Mouse (Mus musculus): ENCODE data around the gene Rassf2.

Gene Rassf2

DNA sequence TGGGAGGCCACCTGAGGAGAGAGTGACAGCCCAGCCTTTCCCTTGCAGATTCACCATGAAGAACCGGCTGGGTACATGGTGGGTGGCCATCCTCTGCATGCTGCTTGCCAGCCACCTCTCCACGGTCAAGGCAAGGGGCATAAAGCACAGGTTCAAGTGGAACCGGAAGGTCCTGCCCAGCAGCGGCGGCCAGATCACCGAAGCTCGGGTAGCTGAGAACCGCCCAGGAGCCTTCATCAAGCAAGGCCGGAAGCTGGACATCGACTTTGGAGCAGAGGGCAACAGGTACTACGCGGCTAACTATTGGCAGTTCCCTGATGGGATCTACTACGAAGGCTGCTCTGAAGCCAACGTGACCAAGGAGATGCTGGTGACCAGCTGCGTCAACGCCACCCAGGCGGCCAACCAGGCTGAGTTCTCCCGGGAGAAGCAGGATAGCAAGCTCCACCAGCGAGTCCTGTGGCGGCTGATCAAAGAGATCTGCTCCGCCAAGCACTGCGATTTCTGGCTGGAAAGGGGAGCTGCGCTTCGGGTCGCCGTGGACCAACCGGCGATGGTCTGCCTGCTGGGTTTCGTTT lies 77.0 kb downstream of the Rassf2 start:
- no peak for DNase-seq

DNA sequence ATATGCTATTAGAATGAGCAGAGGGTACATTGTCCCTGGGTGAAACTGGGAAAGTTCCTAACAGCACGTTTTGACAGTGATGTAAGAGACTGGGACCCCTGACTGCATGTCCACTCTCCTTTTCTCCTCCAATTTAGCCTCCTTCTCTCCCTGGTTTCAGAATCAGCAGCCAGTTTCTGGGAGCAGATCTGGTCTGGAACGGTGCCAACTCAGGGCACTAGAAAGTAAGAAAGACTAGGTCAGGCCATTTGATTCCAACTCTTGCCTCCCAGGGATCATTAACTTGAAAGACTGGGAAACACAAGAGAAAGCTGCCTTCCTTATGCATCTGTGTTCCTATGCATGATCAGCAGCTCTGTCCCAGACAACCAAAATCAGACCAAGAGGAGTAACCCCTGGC lies 77.6 kb downstream of the Rassf2 start:
- DNase-seq: no peak

DNA sequence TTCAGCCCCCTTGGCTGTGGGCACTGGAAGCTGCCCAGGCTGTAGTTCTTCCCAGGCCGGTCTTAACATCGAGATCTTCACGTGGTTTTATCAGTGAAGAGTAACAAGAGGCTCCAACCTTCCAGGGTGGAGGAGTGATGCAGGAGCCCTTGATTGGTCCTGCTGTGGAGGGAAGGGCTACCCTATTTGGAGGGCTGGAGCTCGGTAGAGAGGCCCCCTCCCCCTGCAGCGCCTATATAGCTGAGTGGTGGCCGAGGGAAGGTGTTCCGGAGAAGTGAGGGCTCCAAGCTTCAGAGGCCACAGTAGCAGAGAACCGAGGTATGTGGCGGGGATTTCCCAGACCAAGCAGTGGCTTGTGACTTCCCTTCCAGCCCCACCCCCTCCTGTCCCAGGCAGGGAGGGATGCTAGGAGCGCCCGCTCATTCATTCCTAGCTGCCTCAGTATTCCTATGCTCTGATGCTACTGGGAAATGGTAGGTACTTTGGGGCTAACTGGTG lies 79.4 kb downstream of the Rassf2 start, which contains the start of gene Prnd:
TSS of gene Prnd (plus strand) at position 264 of the 498 bp plus-strand sequence.
- no peak for DNase-seq

DNA sequence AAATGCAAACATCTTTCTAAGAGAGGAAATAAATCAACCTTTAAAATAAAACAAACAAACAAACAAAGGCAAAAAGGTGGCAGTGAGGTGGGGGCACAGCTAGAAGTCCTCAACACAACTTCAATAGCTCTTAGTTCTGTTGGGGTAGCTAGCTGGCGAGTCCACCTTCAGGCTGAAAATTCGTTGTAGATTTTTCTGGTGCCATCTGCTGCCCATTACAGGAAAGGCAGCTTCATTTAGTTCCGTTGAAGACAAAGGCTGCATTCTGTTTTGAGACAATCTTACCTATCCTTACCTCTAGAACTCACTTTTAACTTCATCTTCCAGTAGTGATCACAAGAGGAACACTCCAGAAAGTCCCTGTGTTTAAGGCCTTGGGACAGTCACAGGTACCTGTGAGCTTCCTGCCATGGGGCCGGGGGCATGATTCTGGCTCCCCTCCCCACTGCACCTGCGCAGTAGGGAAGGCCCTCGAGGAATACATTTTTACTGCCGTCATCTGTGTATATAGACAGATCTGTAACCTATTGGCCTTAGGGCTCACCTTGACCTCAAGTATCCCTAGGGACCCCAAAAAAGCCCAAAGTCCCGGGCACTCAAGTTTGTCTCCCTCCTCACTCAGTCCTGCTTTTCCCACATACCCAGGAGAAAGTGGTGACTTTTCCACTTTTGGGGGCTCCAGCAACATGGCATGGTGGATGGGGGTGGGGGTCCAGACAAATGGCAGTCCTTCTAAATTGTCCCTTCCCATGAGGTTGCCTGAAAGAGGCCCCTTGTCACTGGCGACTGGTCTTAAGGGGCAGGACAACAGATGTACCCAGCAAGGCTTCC lies 80.1 kb downstream of the Rassf2 start:
- peak; percentile 49 for DNase-seq

DNA sequence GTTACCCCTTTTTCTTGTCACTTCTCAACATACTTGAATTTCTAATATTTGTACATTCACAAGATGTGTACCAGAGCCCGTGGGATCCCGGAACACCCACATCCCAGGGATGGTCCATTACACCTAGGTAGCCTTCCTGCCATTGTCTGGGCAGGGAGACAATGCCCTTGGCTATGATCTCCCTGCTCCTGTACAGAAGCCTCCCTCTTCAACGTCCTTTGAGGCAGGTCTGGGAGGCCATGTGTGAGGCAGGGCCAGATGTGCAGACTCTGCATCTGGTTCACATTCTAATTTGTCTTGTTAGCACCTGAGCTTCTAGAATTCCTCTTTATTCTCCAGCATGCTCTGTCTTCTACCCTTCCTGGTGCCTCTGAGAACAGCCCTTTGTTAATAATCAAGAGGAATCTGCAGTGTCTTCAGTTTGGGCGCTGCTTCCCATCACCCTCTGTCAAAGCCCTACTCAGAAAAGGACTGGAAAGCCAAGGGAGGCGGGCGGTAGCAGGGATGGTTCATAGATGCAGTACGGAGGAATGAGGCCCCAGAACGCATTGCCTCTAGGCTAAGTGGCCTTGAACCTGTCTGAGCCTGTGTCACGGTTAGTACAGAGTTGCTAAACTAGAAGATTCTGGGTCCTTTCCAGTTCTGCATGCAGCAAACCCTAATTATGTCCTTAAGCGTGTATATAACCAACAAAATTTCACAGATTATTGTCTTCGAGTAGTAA lies 81.0 kb downstream of the Rassf2 start:
- DNase-seq: no peak

DNA sequence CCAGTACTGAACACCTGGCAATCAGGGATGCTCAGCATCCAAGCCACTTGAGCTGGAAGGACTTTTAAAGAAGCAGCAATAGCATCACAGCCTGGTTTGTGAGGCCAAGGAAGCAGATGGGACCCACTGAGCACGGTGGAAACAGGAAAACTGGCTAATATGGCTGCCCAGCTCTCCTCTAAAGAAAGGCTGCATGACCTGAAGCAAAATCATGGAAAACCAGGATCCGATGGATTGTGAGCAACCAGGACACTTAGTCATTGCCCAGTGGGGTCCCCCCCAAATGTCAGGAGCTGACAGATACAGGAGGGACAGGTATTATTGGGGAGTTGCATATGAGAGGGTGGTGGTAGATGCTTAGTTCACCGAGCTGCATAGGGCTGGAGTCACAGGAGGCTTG lies 81.9 kb downstream of the Rassf2 start:
- DNase-seq: no peak

DNA sequence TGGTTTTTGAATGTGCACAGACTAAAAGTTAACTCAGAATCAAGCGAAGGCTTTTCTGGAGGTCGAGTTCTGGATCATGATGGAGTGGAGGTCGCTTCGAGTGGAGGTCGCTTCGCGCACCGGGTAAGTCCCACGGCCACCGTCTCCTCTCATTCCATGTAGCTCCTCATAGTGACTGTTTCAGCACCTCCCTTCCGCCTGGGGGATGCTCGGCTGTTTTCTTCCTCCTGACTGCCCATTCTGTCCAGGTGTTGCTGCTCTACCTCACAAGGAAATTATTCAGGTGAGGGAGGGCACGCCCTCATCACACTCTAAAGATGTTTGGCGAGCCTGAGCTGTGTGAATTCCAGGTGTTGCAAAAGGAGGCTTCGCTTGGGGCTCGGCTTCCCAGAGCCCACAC lies 83.7 kb downstream of the Rassf2 start:
- no peak for DNase-seq

DNA sequence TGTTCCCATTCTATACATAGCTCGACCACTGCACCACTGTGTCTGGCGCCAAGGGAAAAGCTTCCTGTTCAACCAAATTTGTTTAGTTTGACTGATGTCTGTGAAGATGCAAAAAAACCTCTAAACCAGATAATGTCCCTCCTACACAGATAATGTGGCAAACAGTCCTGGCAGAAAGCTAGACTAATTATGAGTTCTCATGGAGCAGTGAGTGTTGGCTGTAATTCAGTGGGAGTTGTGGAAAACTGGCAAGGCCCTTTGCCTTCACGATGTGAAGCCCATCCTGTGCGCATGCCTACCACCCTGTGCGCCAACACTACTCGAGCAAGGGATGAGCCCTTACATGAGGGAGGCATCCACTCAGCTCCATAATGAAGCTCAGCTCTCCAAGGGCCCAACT lies 84.3 kb downstream of the Rassf2 start:
- no peak for DNase-seq

DNA sequence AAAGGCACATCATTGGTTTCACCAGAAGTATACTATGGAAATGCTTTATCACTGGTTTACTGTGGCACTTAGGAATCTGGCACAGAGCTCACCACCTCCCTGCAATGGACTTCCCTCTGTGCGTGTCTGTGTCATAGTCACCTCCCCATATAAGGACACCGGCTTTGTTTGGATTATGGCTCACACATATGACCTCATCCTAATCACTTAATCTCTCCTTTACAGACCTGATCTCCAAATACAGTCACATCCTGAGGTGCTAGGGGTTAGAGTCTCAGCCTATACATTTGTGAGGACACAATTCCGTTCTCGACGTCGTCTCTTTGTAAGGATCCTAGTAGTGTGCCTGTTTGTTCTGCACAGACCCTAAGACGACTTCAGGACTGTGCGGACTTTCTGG lies 84.8 kb downstream of the Rassf2 start:
- no peak for DNase-seq

DNA sequence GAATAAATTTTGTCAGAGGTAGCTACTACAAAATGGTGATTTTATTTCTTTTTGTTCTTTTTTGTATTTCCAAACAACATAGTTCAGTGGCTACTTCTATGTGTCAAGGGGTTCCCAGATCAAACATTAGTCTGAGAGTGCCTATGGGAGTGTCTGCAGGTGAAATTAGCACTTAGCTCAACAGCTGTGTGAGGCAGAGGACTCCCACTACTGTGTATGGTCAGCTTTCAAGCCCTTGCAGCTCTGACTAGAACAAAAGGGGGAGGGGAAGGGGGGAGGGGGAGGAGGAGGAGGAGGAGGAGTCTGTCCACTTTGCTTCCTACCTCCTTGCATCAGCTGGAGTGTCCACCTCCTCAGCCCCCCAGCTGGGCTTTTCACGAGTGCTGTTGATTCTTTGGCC lies 85.7 kb downstream of the Rassf2 start:
- DNase-seq: no peak

DNA sequence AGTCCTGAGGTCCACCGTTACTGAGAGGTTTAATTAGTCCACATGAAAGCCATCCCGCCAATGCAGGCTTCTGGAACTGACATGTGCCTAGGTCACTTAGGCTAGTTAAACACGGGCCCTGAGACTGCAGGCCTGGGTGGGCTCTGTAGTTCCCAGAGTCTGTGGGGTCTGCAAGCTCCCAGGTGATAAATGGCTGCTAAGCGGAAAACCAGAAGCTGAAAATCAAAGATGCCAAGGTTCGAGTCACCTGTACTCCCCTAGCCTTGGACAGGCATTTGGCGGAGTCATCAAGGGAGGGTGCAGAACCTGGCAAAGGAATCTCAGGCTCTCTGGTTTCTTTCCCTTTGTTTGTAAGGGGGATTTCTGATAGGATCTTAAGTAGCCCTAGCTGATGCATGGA lies 88.6 kb downstream of the Rassf2 start:
- DNase-seq: no peak

DNA sequence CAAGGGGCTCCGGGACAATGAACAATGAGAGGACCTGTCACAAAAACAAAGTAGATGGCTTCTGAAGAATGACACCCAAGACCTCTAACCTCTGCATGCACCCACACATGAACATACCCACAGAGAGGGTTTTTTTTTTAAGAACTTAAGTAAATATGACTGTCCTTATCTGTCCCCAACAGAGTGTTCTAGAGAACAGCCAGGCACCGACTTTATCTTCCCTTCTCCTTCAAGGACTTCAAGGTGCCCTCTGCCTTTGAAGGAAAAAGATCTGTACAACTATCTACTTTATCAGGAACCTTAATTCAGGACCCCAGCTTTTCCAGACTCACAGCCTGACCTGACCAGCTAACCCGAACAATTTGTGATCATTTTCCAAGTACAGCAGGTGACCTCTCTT lies 89.6 kb downstream of the Rassf2 start:
- no peak for DNase-seq
